24 mouse cellular contexts compared by ENCODE assay signal in genomic region chr11:67140175-67140574, GRCm38 (mm10). TPM values are rescaled to one million over a fixed set of nuclear protein-coding genes. Genes with fewer than 3 reads are reported as not detected.
"Had no signal": no experiment of that assay in that cellular context is flagged by ENCODE, and none has a peak within 500 bp of the region (broad histone marks: within the 10 kb centered on the region; RNA-seq: fewer than 3 reads in every experiment).

No protein-coding gene starts in this region.

- H3K9ac ChIP-seq: lung, embryonic 14.5 days; midbrain, embryonic 13.5 days; neural tube, embryonic 13.5 days; neural tube, embryonic 15.5 days; stomach, embryonic 15.5 days had no signal

- H3K9me3 ChIP-seq: megakaryocyte, embryonic 14.5 days; midbrain, embryonic 13.5 days; neural tube, embryonic 13.5 days; neural tube, embryonic 15.5 days; stomach, embryonic 15.5 days had no signal

- H3K4me1 ChIP-seq: megakaryocyte, embryonic 14.5 days; midbrain, embryonic 13.5 days; neural tube, embryonic 13.5 days; neural tube, embryonic 15.5 days; stomach, embryonic 15.5 days had no signal

- DNase-seq: lung, adult 18-20 months; lung, embryonic 14.5 days; lung, postnatal 10 days; lung, postnatal 4 days; retina, postnatal 1 day; right cerebral cortex, adult 18-20 months; right cerebral cortex, postnatal 25 days; right cerebral cortex, postnatal 4 days; thymus, adult 2 months; thymus, postnatal 25 days; thymus, postnatal 4 days had no signal

- H3K4me3 ChIP-seq: megakaryocyte, embryonic 14.5 days; midbrain, embryonic 13.5 days; myocyte; neural tube, embryonic 13.5 days; neural tube, embryonic 15.5 days; stomach, embryonic 15.5 days had no signal

- ATAC-seq: midbrain, embryonic 13.5 days; midbrain, embryonic 16.5 days had no signal

- H3K36me3 ChIP-seq: midbrain, embryonic 13.5 days; neural tube, embryonic 13.5 days; neural tube, embryonic 15.5 days; stomach, embryonic 15.5 days had no signal

- H3K27ac ChIP-seq: midbrain, embryonic 13.5 days; neural tube, embryonic 13.5 days; neural tube, embryonic 15.5 days; stomach, embryonic 15.5 days; stomach, postnatal 0 days had no signal

- H3K27me3 ChIP-seq: megakaryocyte, embryonic 14.5 days; midbrain, embryonic 13.5 days; neural tube, embryonic 13.5 days; neural tube, embryonic 15.5 days; stomach, embryonic 15.5 days had no signal

- H3K4me2 ChIP-seq: lung, embryonic 14.5 days; midbrain, embryonic 11.5 days; midbrain, embryonic 13.5 days; neural tube, embryonic 13.5 days; neural tube, embryonic 15.5 days; stomach, embryonic 15.5 days had no signal

RNA-seq across cellular contexts. Expression of gene Myh2, which starts 30.7 kb away (rescaled TPM):
- polyA plus RNA-seq: liver, embryonic 16.5 days; lung, embryonic 14.5 days; lung, embryonic 16.5 days; midbrain, embryonic 11.5 days; midbrain, embryonic 13.5 days; neural tube, embryonic 13.5 days; spleen, adult 2 months; stomach, embryonic 15.5 days; testis, adult 2 months had no signal

RNA-seq across cellular contexts. Expression of gene Myh1, which starts 59.7 kb away (rescaled TPM):
- polyA plus RNA-seq: lung, embryonic 14.5 days; lung, embryonic 16.5 days; midbrain, embryonic 11.5 days; midbrain, embryonic 13.5 days had no signal
